Mouse (Mus musculus) hindbrain, embryonic 16.5 days (tissue): ENCODE results near the gene Crispld2. TPM values are rescaled to one million over a fixed set of nuclear protein-coding genes. Genes with fewer than 3 reads are reported as not detected.

Source experiments
- ATAC-seq: fragments of 200-750 bp; cut with Nextera tagmentation; 2 replicates; pipeline ENCODE4 v1.8.0; 2017; ENCODE audit warnings: moderate TSS enrichment, moderate library complexity
- H3K27ac ChIP-seq: fragments of 300-500 bp; sonication (generic); 2 replicates; pipeline ENCODE4 v1.5.1; 2014; ENCODE audit warnings: low read depth, mild to moderate bottlenecking, control low read depth, low read length, moderate library complexity
- H3K27me3 ChIP-seq: fragments of 300-500 bp; sonication (generic); replicated peaks from 2 replicates; pipeline ENCODE4 v1.6.1; 2014; ENCODE audit warnings: low read length; ENCODE audit not compliant: control insufficient read depth, insufficient read depth
- H3K36me3 ChIP-seq: fragments of 300-500 bp; sonication (generic); 2 replicates; pipeline ENCODE4 v1.6.1; 2014; ENCODE audit warnings: mild to moderate bottlenecking, low read length, moderate library complexity, mixed read lengths; ENCODE audit not compliant: control insufficient read depth, insufficient read depth
- H3K4me1 ChIP-seq: fragments of 300-500 bp; sonication (generic); 2 replicates; pipeline ENCODE4 v1.6.1; 2014; ENCODE audit warnings: low read depth, low read length; ENCODE audit not compliant: control insufficient read depth, insufficient read depth
- H3K4me2 ChIP-seq: fragments of 300-500 bp; sonication (generic); 2 replicates; pipeline ENCODE4 v1.6.1; 2014; ENCODE audit warnings: mild to moderate bottlenecking, low read length, control low read depth, moderate library complexity
- H3K4me3 ChIP-seq: fragments of 300-500 bp; sonication (generic); 2 replicates; pipeline ENCODE4 v1.5.1; 2014; ENCODE audit warnings: mild to moderate bottlenecking, low read length, control low read depth, moderate library complexity
- H3K9ac ChIP-seq: fragments of 300-500 bp; sonication (generic); 2 replicates; pipeline ENCODE4 v1.6.1; 2014; ENCODE audit warnings: low read depth, mild to moderate bottlenecking, control low read depth, low read length, moderate library complexity
- H3K9me3 ChIP-seq: fragments of 300-500 bp; sonication (generic); 2 replicates; pipeline ENCODE4 v1.6.1; 2014; ENCODE audit warnings: mild to moderate bottlenecking, low read length, moderate library complexity; ENCODE audit not compliant: control insufficient read depth
- WGBS: fragments of 180-500 bp; shearing (Covaris S2); extraction: QIAGEN DNeasy Blood & Tissue Kit; methylation state at CpG from one replicate; pipeline ENCODE4 v1.1.7; 2014; 5-methylcytosine and 5-hydroxymethylcytosine counted together
- polyA plus RNA-seq: library from polyadenylated mRNA; unstranded; fragments of >200 nt; fragmentation: Nextera tagmentation; extraction: Ambion mirVana; gene quantifications from 2 replicates; pipeline ENCODE4 v1.2.1, GENCODE M21; 2015

The Crispld2 gene
- polyA plus RNA-seq, 1 experiment from 2014 or later, result 2.7 TPM

GRCm38 (mm10) chr8:119986174-119986573, 6.1 kb upstream of the Crispld2 start:
- H3K4me2 ChIP-seq, result no peak overlapping the region
- H3K27me3 ChIP-seq, result peaks cover under 1% of the 10 kb centered on the region; the same call in 1 of the 2 replicates
- no peaks in the 10 kb centered on the region for H3K9me3 ChIP-seq
- 75% methylated on average over 5 of the region's 5 CpGs for WGBS
- H3K27ac ChIP-seq, result no peak overlapping the region
- no peaks in the 10 kb centered on the region for H3K36me3 ChIP-seq
- ATAC-seq, result no peak
- no peak overlapping the region for H3K9ac ChIP-seq
- H3K4me3 ChIP-seq, result no peak overlapping the region
- H3K4me1 ChIP-seq, result no peaks in the 10 kb centered on the region

- Histone ChIP-seq H3K36me3 (no peaks in the 10 kb centered on the region), H3K9ac (no peak overlapping the region), H3K4me2 (no peak overlapping the region), H3K4me1 (peaks cover 8% of the 10 kb centered on the region), H3K27ac (no peak overlapping the region), H3K4me3 (no peak overlapping the region), H3K27me3 (peaks cover 9% of the 10 kb centered on the region; the same call in 1 of the 2 replicates), H3K9me3 (no peaks in the 10 kb centered on the region)
- WGBS, result 65% methylated on average over 15 of the region's 15 CpGs
- no peak for ATAC-seq
These were observed 4.2 kb upstream of the Crispld2 start for GRCm38 (mm10) chr8:119988087-119988486.

GRCm38 (mm10) chr8:119994114-119994513, 1.9 kb downstream of the Crispld2 start:
- ATAC-seq, result no peak
- peaks cover 8% of the 10 kb centered on the region for H3K4me1 ChIP-seq
- no peak overlapping the region for H3K4me2 ChIP-seq

DNA sequence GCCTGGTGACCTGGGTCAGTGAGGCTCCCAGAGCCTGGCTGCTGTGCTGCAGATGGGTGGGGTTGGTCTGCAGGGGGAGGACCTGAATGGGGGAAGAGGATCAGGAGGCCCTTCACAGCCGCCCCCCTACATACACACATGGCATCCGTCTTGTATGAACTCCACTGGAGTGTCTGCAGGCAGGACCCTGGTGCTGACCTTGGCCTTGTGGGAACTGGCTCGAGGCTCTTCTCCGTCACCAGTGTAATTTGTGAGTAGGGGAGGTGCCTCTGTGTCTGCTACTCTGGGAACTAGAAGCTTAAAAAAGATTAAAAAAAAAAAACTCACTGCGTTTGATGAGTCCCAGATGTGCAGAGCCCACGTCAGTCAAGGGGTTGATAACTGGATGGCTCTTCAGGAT, 2.3 kb downstream of the Crispld2 start:
- no peak for ATAC-seq
- Histone ChIP-seq H3K9me3 (no peaks in the 10 kb centered on the region), H3K9ac (no peak overlapping the region), H3K4me3 (no peak overlapping the region), H3K4me2 (no peak overlapping the region), H3K36me3 (no peaks in the 10 kb centered on the region), H3K27ac (no peak overlapping the region), H3K4me1 (peaks cover 8% of the 10 kb centered on the region), H3K27me3 (peaks cover 15% of the 10 kb centered on the region)
- 68% methylated on average over 6 of the region's 6 CpGs for WGBS

More at GRCm38 (mm10) chr8:119994114-119994513, 1.9 kb downstream of the Crispld2 start:
- H3K9me3 ChIP-seq, result no peaks in the 10 kb centered on the region
- no peak overlapping the region for H3K27ac ChIP-seq
- no peak overlapping the region for H3K4me3 ChIP-seq
- H3K36me3 ChIP-seq, result no peaks in the 10 kb centered on the region
- H3K9ac ChIP-seq, result no peak overlapping the region
- 73% methylated on average over 7 of the region's 7 CpGs for WGBS
- H3K27me3 ChIP-seq, result peaks cover 15% of the 10 kb centered on the region

- ATAC-seq, result no peak
- no peak overlapping the region for H3K4me3 ChIP-seq
- no peak overlapping the region for H3K9ac ChIP-seq
- H3K27ac ChIP-seq, result no peak overlapping the region
- H3K36me3 ChIP-seq, result no peaks in the 10 kb centered on the region
- H3K4me1 ChIP-seq, result peaks cover 3% of the 10 kb centered on the region
- WGBS, result 83% methylated on average over 4 of the region's 4 CpGs
- H3K4me2 ChIP-seq, result no peak overlapping the region
- peaks cover 7% of the 10 kb centered on the region for H3K27me3 ChIP-seq
- H3K9me3 ChIP-seq, result no peaks in the 10 kb centered on the region
These were observed 5.0 kb downstream of the Crispld2 start for GRCm38 (mm10) chr8:119997266-119997665.

GRCm38 (mm10) chr8:120000461-120000860, 8.2 kb downstream of the Crispld2 start:
- H3K27me3 ChIP-seq, result no peaks in the 10 kb centered on the region
- no peak overlapping the region for H3K27ac ChIP-seq
- no peak overlapping the region for H3K4me2 ChIP-seq
- peaks cover 3% of the 10 kb centered on the region for H3K4me1 ChIP-seq
- no peak for ATAC-seq
- no peaks in the 10 kb centered on the region for H3K9me3 ChIP-seq
- 69% methylated on average over 8 of the region's 8 CpGs for WGBS
- no peak overlapping the region for H3K4me3 ChIP-seq
- H3K36me3 ChIP-seq, result no peaks in the 10 kb centered on the region
- no peak overlapping the region for H3K9ac ChIP-seq

DNA sequence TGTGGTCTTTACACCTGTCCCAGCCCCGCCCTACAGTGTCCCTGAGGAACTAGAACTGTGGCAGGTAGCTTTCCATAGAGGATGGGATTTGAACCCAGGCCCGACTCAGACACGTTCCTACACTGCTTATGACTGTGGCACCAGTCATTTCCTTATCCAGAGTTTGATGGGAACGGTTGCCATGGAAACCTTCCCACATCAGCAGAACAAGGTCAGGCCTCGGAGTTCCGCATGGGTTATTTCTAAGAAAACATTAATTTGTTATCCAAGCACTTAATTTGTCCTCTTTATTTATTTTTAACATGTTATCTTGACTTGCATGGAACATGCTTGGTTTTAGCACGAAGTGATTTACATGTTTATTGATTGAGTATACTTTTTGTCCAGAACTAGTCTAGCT, 9.5 kb downstream of the Crispld2 start:
- H3K9me3 ChIP-seq, result no peaks in the 10 kb centered on the region
- H3K27me3 ChIP-seq, result no peaks in the 10 kb centered on the region
- H3K4me2 ChIP-seq, result no peak overlapping the region
- H3K4me3 ChIP-seq, result no peak overlapping the region
- 58% methylated on average over 7 of the region's 7 CpGs for WGBS
- peaks cover 3% of the 10 kb centered on the region for H3K4me1 ChIP-seq
- no peak overlapping the region for H3K27ac ChIP-seq
- no peaks in the 10 kb centered on the region for H3K36me3 ChIP-seq
- no peak for ATAC-seq
- H3K9ac ChIP-seq, result no peak overlapping the region

GRCm38 (mm10) chr8:120002348-120002747, 10.1 kb downstream of the Crispld2 start:
- Histone ChIP-seq H3K9me3 (no peaks in the 10 kb centered on the region), H3K4me1 (peaks cover 3% of the 10 kb centered on the region), H3K36me3 (no peaks in the 10 kb centered on the region), H3K27me3 (no peaks in the 10 kb centered on the region), H3K4me2 (no peak overlapping the region), H3K4me3 (no peak overlapping the region), H3K9ac (no peak overlapping the region), H3K27ac (no peak overlapping the region)
- no peak for ATAC-seq
- WGBS, result 63% methylated on average over 9 of the region's 9 CpGs

DNA sequence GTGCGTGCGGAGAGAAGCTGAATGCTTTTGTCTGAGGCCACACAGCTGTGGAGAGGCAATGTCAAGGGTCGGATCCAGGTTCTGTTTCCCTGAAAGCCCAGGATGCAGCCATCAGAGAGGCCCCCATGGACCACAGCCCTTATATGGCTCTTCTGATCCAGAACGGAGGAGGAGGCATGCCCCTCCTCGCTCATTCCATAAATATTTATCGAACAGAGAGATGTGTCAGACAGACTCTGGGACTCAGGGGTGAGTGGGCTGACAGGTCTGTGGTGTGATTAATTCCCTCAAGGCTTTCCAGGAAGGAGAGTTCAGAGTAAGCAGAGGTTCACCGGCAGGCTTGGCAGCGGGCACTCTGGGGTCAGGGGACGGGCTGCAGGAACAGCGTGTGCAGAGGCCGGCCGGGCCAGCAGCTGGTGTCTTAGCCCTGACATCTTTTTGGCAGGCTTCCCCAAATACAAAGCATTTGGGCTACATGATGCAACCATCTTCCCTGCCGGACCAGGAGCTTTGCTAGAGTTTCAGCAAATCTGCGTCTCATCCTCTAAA, 12.0 kb downstream of the Crispld2 start:
- H3K9ac ChIP-seq, result no peak overlapping the region
- WGBS, result 31% methylated on average over 14 of the region's 14 CpGs
- no peaks in the 10 kb centered on the region for H3K36me3 ChIP-seq
- no peaks in the 10 kb centered on the region for H3K27me3 ChIP-seq
- H3K9me3 ChIP-seq, result no peaks in the 10 kb centered on the region
- no peak overlapping the region for H3K27ac ChIP-seq
- 0 out of 2 replicates have a peak, but pooled peaks have one; percentile 24 for ATAC-seq
- H3K4me3 ChIP-seq, result no peak overlapping the region
- H3K4me1 ChIP-seq, result peaks cover 3% of the 10 kb centered on the region
- H3K4me2 ChIP-seq, result no peak overlapping the region
